Mouse (Mus musculus) frontal cortex, postnatal 14 days (tissue): ENCODE measurements around the gene Stard3.

Experiments used
- DNase-seq, 2 experiments: peaks; one replicate each; pipeline ENCODE4 v3.0.0; 2022; ENCODE audit warnings: low spot score in 2 of 2

Stard3 gene

DNA sequence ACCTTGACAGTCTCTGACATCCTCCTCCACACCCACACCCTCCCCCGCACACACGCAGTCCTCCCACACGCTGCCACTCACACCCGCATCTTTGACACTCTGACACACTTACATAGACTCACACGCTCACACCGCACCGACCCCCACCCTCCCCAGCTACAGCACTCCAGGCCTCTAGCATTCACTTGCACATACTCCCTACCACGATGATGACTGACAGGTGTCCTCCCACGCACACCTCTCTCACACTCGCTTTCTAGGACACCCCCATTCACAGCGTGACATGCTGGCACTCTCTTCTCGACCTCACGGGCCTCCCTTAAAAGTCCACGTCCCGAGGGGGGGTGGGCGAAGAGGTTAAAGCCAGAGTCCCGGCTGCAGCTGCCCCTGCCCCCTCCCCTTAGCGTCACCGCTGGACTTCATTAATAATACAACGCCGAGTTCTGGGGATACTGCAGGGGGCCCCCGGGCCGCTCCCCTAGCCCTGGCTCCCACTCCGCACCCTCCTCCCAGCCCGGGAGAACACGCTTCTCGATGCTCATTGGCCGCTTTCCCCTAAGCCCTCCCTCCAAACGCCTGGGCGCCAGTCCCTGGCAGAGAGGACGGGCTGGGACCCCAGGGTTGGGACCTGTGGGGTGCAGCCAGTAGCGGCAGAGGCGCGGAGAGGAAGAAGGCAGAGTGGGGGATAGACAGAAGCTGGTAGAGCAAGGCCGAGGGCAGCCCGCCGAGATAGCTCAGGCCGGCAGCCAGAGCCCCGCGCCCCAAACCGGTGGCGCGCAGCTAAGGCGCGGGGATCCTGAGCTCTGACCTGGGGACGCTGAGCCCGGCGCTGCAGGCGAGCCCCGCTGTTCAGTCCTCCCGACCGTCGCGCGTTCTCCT is 9.8 kb upstream of the Stard3 start, which contains the start of gene Ppp1r1b:
Gene Ppp1r1b (plus strand): TSS at position 322 of the 879 bp plus-strand sequence.
- DNase-seq: peak in 1 of 2 experiments; percentile 69

DNA sequence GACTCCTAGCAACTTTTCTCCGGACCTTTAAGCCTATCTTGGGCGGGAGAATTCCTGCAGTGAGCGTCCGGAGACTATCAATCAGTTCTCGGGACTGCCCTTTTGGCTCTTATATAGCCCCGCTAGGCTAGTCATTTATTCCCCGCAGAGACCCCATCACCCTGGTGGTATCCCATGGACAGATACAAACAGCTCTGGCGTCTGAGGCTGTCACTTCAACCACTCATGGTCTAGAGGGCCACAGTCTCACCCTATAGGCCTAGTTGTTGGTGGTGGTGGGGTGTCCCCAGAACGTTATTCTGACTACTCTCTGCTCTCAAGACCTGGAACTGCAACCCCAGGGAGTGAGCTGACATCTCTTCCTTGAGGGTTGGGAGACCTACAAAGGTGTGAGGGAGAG is 8.9 kb upstream of the Stard3 start:
- DNase-seq: no peak

DNA sequence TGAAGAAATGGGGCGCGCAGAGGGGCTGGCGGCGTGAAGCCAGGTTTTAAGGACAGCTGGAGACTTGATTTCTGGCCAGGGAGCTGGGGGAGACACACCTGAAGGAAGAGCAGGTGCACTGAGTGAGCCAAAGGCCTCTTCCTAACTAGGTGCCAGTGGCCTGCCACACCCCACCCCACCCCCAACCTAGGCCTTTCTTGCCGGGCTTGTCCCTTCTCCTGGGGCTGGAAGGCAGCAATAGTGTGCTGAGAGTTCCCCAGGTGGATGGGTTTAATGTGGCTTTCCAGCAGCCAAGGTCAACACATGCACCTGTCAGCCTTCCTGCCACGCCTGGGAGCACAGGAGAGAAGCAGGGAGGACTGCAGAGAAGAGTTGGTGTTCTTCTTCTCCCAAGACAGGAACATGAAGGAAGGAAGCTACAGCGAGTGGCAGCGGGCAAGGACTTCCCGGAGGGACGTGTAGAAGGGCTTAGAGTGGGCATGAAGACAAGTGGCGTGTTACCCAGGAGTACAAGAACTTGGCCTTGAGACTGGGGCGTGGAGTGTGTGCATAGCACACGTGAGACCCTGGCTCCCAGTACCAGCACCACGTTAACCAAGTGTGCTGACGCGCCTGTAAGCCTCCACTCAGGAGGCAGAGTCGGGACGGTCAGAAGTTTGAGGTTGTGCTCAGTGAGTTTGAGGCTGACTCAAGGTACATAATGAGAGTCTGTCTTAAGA is 5.7 kb upstream of the Stard3 start:
- no peak for DNase-seq

DNA sequence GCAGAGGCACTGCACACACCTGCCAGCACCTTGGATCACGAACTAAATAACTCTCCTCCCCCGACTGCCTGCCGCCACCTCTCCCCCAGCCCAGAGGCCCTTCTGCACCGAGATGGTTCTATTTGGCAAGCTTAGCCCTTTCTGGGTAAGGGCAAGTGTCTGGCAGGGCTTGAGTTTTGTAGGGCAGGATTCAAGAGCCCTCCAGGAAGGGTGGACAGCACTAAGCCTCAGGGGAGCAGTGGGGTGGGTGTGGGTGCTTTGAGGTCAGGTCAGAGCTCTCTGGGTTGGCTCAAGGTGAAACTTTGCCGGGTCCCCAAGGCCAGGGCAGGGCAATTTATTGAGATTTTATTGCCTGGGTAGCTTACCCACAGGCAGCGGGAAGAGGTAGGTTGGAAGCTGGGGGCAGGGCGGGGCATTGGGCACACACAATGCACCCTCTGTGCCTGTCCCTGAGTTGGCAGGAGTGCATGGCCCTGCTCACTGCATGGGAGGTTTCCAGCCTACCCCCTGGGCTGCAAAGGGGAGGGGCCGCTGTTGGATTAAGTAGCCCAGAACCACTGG is 4.4 kb upstream of the Stard3 start:
- DNase-seq: no peak

DNA sequence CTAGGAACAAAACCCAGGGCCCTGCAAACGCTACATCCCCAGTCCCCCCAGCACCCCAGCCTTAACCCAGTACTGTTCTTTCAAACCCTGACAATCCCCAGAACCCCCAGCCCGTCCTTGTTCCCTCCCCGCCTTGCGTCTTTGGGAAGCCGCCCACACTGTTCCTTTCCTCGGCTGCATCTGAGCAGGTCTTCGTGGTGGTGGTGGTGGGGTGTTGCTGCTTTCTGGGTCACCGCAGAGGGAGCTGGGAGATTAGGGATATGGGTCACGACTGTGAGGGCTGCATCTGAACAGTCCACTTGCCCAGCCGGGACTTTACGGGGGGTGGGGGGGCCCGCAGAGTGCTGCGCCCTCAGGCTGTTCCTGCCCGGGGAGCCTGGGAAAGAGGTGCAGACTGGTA is 3.7 kb upstream of the Stard3 start:
- no peak for DNase-seq

DNA sequence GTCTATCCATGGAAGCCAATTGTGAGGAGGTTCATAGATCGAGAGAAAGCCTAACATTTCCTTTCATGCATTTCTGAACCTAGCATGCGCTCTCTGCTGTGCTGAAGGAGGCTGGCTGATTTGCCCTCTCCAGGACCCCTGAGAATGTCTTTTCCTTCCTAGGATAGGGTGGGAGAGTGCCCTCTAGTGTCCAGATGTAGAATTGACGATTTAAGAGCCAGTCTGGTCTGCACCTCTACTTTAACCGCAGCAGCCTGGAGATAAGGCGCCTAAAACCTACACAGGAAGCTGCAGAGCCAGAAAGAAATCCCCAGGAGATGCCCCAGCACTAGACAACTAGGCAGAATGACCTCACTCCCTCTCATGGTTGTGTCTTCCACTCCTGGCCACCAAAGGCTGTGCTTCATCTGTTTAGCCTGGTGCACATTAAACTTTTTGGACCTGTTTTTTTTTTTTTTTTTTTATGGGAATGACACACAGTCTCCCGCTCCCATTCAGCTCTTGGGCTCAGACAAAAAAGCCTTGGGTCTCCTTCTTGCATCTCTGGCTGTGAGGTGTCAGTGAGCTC is 2.4 kb upstream of the Stard3 start:
- no peak for DNase-seq

DNA sequence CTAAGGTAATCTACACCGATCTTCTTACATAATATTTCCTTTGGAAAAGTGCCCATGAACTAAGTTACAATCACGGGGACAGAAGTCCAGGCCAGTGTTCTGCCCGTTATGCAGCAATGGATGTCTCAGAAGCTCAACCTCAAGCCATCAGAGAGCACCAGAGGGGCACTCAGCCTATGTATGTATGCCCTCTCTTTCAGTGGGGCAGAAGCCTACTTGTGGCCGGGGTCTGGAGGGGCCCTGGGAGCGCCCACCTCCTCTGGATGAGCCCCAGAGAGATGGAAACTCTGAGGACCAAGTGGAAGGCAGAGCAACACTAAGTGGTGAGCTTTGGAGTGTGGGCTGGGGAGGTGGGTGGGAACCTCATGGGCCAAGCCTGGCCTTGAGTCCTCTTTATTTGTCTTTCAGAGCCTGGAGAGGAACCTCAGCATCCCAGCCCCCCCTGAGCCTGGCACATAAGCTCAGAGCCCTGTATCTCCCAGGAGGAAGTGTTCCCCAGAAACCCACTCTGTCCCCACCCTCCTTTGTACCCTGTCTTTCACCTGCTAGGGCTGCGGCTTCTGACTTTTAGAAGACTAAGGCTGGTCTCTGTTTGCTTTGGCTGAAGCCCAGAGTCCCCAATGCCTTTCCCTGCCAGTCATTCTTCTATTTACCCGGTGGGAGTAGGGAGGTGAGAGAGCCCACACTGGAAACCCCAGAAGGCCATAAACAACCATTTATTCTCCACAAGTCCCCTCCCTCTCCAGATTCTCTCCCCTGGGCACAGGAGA is 1.4 kb upstream of the Stard3 start:
- DNase-seq: no peak

DNA sequence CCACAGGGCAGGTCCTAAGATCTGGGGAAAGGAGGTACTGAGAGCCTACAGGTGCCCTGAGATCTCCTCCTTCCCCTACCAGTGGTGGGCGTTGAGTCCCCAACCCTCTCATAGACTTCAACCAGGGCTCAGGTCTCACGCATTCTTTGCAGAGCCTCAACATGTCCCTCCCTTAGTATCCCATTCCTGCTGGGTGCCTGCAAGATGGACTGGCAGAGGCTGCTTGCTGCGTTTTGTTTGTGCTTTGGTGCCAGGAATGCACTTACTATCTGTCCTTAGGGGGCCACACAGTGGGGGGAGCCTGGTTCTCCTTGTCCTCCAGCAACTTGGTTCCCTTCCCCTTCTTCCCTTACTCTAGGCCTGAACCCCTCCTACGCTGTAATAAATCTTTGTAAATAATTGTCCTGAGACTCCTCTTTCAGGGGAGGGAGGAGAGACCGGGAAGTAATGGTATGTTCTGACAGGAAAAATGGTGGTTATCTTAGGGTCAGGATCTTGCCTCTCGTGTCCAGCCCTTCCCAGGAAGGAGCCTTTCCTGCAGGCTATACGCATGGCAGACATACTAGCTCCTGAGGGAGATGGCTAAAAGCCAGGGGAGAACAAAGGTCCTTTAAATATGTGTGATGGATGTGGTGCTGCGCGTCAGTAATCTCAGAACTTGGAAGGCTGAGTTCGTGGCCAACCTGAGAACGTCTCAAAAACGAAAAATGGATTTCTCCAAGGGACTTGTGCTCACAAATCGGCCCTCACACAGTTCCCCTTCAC is 590 bp upstream of the Stard3 start:
- DNase-seq: no peak

DNA sequence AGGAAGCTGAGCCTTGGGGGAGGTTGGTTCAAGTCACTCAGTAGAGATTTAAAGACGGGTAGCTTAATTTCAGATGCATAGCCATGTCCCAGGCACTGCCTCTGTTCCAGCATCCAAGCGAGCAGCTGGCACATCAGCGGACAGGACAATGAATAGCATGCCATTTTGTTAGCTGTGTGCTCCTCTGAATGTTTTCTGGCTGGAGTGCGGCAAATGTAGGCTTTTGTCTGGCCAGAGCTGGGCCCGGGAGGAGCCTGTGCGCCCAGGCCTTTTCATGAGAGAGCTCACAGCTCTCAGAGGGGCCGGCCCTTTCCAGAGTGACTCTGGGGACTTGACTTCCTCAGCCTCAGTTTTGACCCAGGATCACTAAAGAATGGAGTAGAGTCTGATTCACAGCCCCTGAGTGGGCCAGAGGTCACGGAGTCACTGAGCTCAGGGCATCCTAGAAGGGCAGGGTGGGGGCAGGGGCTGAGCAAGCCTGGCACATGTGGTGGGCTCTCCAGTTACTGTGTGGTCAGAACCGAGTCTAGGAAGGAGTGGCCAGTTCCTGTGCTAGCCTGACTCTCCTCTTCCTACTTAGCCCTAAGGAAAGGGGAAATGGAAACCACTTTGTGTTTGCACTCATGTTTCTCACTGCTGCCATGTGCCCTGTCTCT is 2.8 kb downstream of the Stard3 start:
- DNase-seq: no peak

DNA sequence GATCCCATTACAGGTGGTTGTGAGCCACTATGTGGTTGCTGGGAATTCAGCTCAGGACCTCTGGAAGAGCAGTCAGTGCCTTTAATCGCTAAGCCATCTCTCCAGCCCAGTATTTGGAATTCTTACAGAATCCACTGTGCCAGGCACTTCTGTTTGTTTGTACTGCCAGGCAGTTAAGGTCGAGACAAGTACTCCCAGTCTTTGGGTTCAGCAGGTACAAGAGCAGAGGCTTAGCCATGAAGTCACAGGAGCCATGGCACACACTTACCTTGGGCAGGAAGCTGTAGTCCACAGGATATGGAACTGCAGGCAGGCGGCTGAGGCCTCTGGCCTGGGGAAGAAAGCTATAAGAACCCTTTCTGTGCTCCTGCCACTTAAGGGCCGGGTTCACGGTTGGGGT is 5.6 kb downstream of the Stard3 start:
- DNase-seq: no peak

DNA sequence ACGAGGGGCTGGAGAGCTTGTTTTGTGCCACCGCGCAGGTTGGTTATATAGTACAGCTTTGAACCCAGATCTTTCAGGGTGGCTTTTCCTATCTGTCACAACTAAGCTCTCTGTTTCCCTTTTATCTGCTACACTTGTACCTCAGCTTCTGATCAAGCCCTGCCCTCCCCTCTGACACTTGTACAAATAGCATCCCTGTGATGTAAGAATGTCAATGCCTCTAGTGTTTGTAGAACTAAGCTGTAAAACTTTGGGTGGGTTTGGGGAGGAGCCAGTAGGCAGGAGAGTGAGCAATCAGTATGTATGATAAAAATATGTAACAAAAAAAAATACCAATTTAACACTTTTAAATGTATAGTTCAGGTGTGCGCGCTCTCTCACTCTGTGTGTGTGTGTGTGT is 6.2 kb downstream of the Stard3 start:
- DNase-seq: no peak

DNA sequence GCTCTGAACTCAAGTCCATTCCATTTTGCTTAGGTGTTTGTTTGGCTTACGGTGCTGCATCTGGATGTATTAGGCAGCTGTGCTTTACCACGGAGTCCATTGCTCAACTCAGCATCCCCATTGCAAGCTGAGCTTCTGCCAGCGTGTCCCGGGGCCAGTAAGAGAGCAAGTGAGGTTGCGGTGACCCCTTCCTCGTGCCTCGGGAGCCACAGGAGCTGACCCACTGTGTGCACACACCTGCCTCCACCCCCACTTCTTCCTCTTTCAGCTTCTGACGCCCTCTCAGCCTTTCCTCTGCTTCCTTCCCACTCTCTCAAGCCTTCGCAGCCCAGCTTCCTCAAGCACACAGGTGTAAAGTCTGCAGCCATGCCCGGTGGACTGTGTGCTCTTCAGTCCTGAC is 8.1 kb downstream of the Stard3 start:
- no peak for DNase-seq

DNA sequence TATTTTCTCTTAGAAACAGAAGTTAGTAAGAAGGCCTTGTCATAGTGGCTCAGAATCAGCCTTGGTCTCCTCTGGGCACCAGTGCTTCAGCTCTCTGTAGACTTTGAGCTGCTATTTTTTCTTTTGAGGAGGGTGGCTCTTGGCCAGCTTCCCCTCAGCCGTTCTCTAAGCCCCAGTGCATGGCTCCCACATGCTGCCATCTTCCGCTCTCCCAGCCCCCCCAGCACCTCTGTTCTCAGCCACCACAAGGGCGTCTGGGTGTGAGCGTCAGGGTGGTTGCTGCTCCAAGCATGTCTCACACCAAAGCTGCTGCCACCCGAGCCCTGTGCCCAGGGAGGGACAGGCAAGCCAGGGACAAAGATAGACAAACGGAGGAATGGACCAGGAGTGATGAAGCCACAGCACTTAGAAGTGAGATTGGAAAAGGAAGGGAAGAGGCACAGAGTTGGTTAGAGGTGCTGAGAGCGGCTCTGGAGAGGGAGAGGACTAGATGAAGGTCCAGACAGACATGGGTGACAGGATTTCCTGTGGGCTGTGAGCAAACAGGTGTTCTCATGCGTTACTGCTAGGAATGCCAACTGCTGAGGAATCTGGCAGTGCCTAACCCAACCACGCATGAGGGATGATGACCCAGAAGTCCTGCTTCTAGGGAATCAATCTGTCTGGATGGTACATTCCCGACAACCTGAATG is 9.1 kb downstream of the Stard3 start:
- DNase-seq: peak in 1 of 2 experiments; percentile 47

DNA sequence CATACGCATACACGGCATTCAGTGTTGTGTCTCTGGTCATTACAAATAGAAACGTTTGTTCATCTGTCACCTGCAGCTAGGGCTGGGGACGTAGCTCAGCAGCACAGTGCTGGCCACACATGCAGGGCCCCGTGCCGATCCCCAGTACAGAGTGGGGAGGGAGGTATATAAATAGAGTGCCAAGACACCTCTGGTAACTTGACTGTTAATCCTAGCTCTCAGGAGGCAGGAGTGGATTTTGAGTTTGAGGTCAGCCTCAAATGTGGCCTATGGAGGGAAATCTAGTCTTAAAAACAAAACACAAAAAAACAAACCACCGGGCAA is 9.7 kb downstream of the Stard3 start:
- DNase-seq: no peak

DNA sequence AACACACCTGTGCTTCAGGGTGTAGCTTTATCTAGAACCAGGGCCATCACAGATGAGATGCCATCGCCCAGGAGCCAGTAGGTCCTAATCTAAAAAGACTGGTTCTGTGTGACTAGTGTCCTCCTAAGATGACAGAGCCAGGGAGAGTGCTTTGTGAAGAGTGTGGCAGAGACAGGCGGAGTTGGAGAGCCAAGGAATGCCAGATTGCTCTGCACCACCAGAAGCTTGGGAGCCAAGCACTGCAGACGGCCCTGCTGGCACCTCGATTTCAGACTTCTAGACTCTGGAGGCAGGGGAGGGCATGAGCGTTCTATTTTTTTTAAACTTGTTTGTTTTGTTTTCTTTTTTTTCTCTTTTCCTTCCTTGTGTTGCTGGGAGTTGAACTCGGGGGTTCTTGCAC is 11.2 kb downstream of the Stard3 start:
- no peak for DNase-seq

DNA sequence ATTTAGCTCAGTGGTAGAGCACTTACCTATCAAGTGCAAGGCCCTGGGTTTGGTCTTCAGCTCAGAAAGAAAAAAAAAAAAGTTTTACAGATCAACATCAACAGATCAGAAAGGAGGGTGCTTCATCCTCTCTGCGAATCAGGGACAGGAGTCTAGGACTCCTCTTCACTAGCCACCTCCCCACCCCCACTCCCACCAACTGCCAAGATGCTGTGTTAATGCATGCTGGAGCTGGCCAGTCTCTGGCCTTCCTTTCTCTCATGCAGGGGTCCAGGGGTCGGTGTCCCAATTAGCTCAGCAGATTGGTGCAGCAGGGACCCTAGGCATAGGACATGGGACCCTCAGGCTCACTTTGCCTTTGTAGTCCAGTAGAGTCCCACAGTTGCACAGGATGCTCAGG is 12.4 kb downstream of the Stard3 start:
- no peak for DNase-seq

DNA sequence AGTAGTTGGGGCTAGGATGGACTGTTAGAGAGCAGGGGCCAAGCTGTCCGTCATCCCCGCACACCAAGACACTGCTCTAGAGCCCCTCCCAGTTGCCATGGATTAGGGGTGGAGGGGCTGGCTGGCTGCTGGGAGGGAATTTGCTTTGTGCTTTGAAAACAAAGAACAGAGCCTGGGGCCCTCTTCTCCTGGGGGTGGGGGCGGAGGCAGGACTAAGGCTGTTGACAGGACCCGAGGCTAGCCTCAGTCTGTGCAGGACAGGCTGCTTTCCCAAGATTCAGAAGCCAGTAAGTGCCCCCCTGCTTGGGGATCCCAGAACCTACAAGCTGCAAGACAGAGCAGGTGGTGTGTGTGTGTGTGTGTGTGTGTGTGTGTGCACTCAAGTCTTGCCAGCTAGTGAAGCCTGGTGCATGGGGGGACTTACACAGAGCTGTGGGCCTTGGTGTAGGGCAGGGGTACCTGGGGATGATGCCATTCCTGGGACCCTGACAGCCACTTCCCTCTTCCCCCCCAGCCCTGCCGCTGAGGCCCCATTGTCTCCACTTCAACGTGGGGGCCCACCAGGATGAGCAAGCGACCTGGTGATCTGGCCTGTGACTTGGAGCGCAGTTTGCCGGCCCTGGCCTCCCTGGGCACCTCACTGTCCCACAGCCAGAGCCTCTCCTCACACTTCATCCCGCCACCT is 13.5 kb downstream of the Stard3 start:
- DNase-seq: no peak

DNA sequence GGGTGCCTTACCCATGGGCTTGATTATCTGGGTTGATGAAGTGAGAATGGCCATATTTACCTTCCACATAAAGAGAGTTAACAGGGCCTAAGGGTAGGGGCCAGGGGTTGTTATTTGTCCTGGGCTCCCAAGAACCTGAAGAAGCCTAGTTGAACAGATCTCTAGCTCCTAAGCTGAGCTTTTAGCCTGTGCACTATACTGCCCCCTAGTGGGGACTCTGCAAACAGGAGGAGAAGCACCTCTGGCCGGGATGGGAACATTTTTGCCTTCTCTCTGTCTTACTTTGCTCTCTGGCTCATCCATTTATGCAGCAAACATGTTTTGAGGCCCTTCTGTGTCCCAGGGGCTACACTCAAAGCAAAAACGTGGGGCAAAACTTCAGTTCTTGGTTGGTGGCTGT is 14.2 kb downstream of the Stard3 start:
- no peak for DNase-seq

DNA sequence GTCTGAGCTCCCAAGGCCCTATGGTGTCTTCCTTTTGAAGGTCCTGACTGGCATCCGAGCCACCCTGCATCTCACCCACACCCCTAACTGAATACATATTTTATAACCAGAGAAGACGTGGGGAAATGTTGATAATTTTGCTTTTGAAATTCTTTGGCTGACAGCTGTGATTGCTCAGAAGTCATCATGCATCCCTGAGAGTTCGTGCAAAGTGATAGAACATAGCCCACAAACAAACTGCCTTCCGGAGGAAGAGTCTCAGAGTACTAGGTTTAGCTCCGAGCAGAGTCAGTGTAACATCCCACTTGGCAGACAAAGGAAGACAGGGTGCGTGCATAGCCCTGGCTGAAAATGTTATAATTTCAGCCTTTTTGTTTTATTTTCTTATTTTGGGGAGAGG is 15.1 kb downstream of the Stard3 start:
- DNase-seq: no peak
